ENCODE assay signal across 8 mouse cellular contexts in the genomic region with DNA sequence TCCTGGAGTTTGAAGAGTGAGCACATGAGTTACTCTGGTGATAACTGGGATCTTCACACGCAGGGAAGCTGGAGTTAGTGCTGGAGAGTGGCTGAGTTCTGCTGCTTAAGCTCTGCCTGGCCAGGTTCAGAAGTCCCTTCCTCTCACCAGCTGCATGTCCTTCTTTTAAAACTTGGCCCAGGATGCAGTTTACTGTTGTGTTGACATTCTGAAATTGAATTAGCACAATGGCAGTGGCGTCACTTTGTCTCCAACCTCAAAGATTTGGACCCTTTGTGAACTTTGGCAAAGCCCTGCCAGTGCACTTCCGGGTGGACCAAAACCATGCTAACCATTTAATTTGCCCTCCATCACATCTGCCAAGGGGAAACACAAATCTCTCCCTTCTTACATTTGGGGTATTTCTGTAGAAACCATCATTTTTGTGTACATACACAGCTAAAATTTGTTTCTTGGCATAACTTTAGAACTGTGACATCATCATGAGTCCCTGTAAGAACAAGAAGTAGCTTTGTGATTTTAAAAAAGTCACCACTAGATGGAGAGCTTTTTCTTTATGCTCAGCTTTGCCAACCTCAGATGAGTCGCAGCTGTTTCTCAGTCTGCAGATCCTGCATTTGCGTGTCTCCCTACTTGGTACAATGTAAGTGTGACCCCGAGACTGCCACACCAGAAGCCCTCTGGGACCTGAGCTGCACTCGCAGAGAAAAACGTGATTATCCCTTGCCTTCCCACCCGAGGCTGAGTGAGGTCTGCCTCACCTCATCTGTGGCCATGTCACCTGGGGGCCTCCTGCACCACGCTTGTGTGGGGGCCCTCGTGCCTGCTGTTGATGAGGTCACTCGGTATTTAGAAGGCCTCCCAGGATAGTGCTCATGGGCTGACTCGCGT. TPM values are rescaled to one million over a fixed set of nuclear protein-coding genes. Genes with fewer than 3 reads are reported as not detected.
DNase-seq lines count a peak whose midpoint lies in the region; ATAC-seq lines count a peak whose summit lies in the region.

No protein-coding gene starts in this region.

- H3K4me2 ChIP-seq in hindbrain, embryonic 11.5 days (replicated peaks; ENCODE audit: low read depth, low read length): no peak overlapping the region
- H3K4me2 ChIP-seq in lung, embryonic 16.5 days (ENCODE audit: low read depth, low read length): no peak overlapping the region
- H3K4me2 ChIP-seq in stomach, embryonic 14.5 days (replicated peaks; ENCODE audit: low read depth, low read length): no peak overlapping the region

- 65% methylated on average over 14 of the region's 14 CpGs for WGBS in hindbrain, embryonic 11.5 days
- 39% methylated on average over 14 of the region's 14 CpGs for WGBS in lung, embryonic 16.5 days
- WGBS in stomach, embryonic 14.5 days: 52% methylated on average over 14 of the region's 14 CpGs

- peak; percentile 49 for ATAC-seq in hindbrain, embryonic 11.5 days (ENCODE audit: low FRiP score)
- ATAC-seq in lung, embryonic 16.5 days (ENCODE audit: low read depth): peak; percentile 76
- ATAC-seq in stomach, embryonic 14.5 days (ENCODE audit: insufficient number of reproducible peaks, insufficient read depth, low FRiP score, low read depth): peak; percentile 29; the same call in 1 of the 2 replicates

- no peaks in the 10 kb centered on the region for H3K9me3 ChIP-seq in hindbrain, embryonic 11.5 days (ENCODE audit: control insufficient read depth, low read length)
- no peaks in the 10 kb centered on the region for H3K9me3 ChIP-seq in lung, embryonic 16.5 days (ENCODE audit: control insufficient read depth, low read length)
- no peaks in the 10 kb centered on the region for H3K9me3 ChIP-seq in stomach, embryonic 14.5 days (ENCODE audit: control insufficient read depth, low read depth, low read length)

- DNase-seq in adrenal gland, postnatal 14 days: peak; percentile 53
- DNase-seq in adrenal gland, postnatal 10 days: no peak
- DNase-seq in 3T3-L1 (ENCODE audit: low read depth, low spot score): peak; percentile 97
- DNase-seq in embryo, embryonic 10.5 days (ENCODE audit: low spot score): peak; percentile 79
- DNase-seq in hindbrain, embryonic 11.5 days (ENCODE audit: low spot score): peak; percentile 60
- no peak for DNase-seq in urinary bladder, postnatal 14 days (ENCODE audit: low spot score)

- no peak overlapping the region for H3K27ac ChIP-seq in hindbrain, embryonic 11.5 days (ENCODE audit: low read depth, low read length)
- peak overlapping the region; percentile 85 for H3K27ac ChIP-seq in lung, embryonic 16.5 days (ENCODE audit: low read length)
- no peak overlapping the region for H3K27ac ChIP-seq in stomach, embryonic 14.5 days (ENCODE audit: low read length)

- H3K9ac ChIP-seq in hindbrain, embryonic 11.5 days (ENCODE audit: low read depth, low read length): no peak overlapping the region
- H3K9ac ChIP-seq in lung, embryonic 16.5 days (ENCODE audit: low read length): no peak overlapping the region
- no peak overlapping the region for H3K9ac ChIP-seq in stomach, embryonic 14.5 days (replicated peaks; ENCODE audit: low read depth, low read length)

- no peaks in the 10 kb centered on the region for H3K4me1 ChIP-seq in hindbrain, embryonic 11.5 days (replicated peaks; ENCODE audit: control insufficient read depth, insufficient read depth, low read length)
- H3K4me1 ChIP-seq in lung, embryonic 16.5 days (replicated peaks; ENCODE audit: control insufficient read depth, insufficient read depth, low read length): peaks cover 11% of the 10 kb centered on the region
- no peaks in the 10 kb centered on the region for H3K4me1 ChIP-seq in stomach, embryonic 14.5 days (ENCODE audit: control insufficient read depth, insufficient read depth, low read length)

- H3K27me3 ChIP-seq in hindbrain, embryonic 11.5 days (ENCODE audit: control insufficient read depth, insufficient read depth, low read length): no peaks in the 10 kb centered on the region
- no peaks in the 10 kb centered on the region for H3K27me3 ChIP-seq in lung, embryonic 16.5 days (ENCODE audit: control insufficient read depth, insufficient read depth, low read depth, low read length)
- no peaks in the 10 kb centered on the region for H3K27me3 ChIP-seq in stomach, embryonic 14.5 days (ENCODE audit: control insufficient read depth, insufficient read depth, low read length)

- no peak overlapping the region for H3K4me3 ChIP-seq in hindbrain, embryonic 11.5 days (ENCODE audit: low read depth, low read length)
- no peak overlapping the region for H3K4me3 ChIP-seq in lung, embryonic 16.5 days (ENCODE audit: low read length)
- H3K4me3 ChIP-seq in stomach, embryonic 14.5 days (ENCODE audit: low read depth, low read length): no peak overlapping the region

- peaks cover 10% of the 10 kb centered on the region for H3K36me3 ChIP-seq in hindbrain, embryonic 11.5 days (ENCODE audit: control insufficient read depth, insufficient read depth, low read length)
- H3K36me3 ChIP-seq in lung, embryonic 16.5 days (ENCODE audit: control insufficient read depth, insufficient read depth, low read length): peaks cover 37% of the 10 kb centered on the region
- peaks cover 36% of the 10 kb centered on the region for H3K36me3 ChIP-seq in stomach, embryonic 14.5 days (ENCODE audit: control insufficient read depth, insufficient read depth, low read length)

RNA-seq across cellular contexts. Expression of a gene that starts 21.1 kb away (rescaled TPM):
- total RNA-seq in adrenal gland, postnatal 14 days (2021): 346 and 353 TPM in 2 replicates
- total RNA-seq in adrenal gland, postnatal 10 days (2021): 100 to 1,000 TPM; 331 to 344 TPM
- 411 and 461 TPM in 2 replicates for polyA plus RNA-seq in hindbrain, embryonic 11.5 days (2014; fragmentation: Nextera tagmentation; extraction: Ambion mirVana)
- 393 and 407 TPM in 2 replicates for polyA plus RNA-seq in lung, embryonic 16.5 days (2015; fragmentation: Nextera tagmentation; extraction: Ambion mirVana)
- polyA plus RNA-seq in stomach, embryonic 14.5 days (2014; fragmentation: Nextera tagmentation; extraction: Ambion mirVana): 340 and 351 TPM in 2 replicates

RNA-seq across cellular contexts. Expression of a gene that starts 51.8 kb away (rescaled TPM):
- 6.0 and 9.0 TPM in 2 replicates for total RNA-seq in adrenal gland, postnatal 14 days (2021)
- total RNA-seq in adrenal gland, postnatal 10 days (2021): 10 to 100 TPM in 1 of 2 experiments, 1 to 10 TPM in 1; 9.8 to 14.5 TPM
- polyA plus RNA-seq in hindbrain, embryonic 11.5 days (2014; fragmentation: Nextera tagmentation; extraction: Ambion mirVana): 1.9 and 3.0 TPM in 2 replicates
- 3.3 and 3.4 TPM in 2 replicates for polyA plus RNA-seq in lung, embryonic 16.5 days (2015; fragmentation: Nextera tagmentation; extraction: Ambion mirVana)
- polyA plus RNA-seq in stomach, embryonic 14.5 days (2014; fragmentation: Nextera tagmentation; extraction: Ambion mirVana): 0.86 and 1.2 TPM in 2 replicates

RNA-seq across cellular contexts. Expression of a gene that starts 58.5 kb away (rescaled TPM):
- 31.9 and 40.0 TPM in 2 replicates for total RNA-seq in adrenal gland, postnatal 14 days (2021)
- 10 to 100 TPM; 35.0 to 44.2 TPM for total RNA-seq in adrenal gland, postnatal 10 days (2021)
- 12.2 and 12.3 TPM in 2 replicates for polyA plus RNA-seq in hindbrain, embryonic 11.5 days (2014; fragmentation: Nextera tagmentation; extraction: Ambion mirVana)
- polyA plus RNA-seq in lung, embryonic 16.5 days (2015; fragmentation: Nextera tagmentation; extraction: Ambion mirVana): 44.2 and 46.4 TPM in 2 replicates
- 21.3 and 25.0 TPM in 2 replicates for polyA plus RNA-seq in stomach, embryonic 14.5 days (2014; fragmentation: Nextera tagmentation; extraction: Ambion mirVana)

Comparison
In these comparisons a context has a peak if more than half of its experiments do, and no peak if none do; other contexts are left out.
1. DNase-seq: peak in adrenal gland, postnatal 14 days (single experiment), 3T3-L1 (single experiment), embryo, embryonic 10.5 days (single experiment) and hindbrain, embryonic 11.5 days (single experiment); none in adrenal gland, postnatal 10 days (single experiment) and urinary bladder, postnatal 14 days (single experiment).
2. Peak in every context shown above with its lines, with median percentiles within 50 percentile points of each other: ATAC-seq.